Mouse (Mus musculus): ENCODE data around the gene Mbd3l1.
A peak's percentile ranks its signal among the peaks of the same experiment; 100 is the strongest.

The Mbd3l1 gene

DNA sequence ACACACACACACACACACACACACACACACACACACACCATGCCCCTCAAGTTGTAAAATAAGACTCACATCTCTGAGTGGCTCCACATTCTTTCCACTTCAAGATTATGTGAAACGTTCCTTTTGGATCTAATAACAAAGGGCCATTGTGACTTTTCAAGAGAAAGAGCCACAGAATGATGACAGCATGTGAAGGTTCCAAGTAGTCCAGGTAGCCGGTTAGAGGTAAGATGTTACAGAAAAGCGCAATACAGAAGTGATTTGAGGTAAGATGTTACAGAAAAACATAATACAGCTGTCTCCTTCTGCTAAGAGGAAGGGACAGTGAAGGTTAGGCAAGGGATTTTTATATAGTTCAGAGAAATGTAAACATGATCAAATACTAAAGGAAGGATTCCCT, at the start of gene Mbd3l1, which contains the start of gene Zfp558:
Gene Mbd3l1 (plus strand): TSS at position 192 of the 400 bp plus-strand sequence.
Gene Zfp558 (minus strand): TSS at position 101 of the 400 bp plus-strand sequence.
- DNase-seq (ENCODE audit: low read depth) = no peak

DNA sequence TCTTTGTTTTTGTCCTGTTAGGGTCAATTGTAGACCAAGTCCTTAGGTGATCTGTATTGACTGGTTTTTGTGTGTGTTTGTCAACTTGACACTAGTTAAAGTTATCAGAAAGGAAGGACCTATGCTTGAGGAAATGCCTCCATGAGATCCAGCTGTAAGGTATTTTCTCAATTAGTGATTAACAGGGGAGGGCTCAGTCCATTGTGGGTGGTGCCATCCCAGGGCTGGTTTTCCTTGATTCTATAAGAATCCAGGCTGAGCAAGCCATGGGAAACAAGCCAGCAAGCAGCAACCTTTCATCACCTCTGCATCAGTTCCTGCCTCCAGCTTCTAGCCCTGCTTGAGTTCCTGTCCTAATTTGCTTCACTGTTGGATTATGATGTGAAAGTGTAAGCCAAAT, 47.8 kb upstream of the Mbd3l1 start, which contains the start of gene Mbd3l2:
Gene Mbd3l2 (plus strand): TSS at position 301 of the 400 bp plus-strand sequence.
- no peak for DNase-seq (ENCODE audit: low read depth)

DNA sequence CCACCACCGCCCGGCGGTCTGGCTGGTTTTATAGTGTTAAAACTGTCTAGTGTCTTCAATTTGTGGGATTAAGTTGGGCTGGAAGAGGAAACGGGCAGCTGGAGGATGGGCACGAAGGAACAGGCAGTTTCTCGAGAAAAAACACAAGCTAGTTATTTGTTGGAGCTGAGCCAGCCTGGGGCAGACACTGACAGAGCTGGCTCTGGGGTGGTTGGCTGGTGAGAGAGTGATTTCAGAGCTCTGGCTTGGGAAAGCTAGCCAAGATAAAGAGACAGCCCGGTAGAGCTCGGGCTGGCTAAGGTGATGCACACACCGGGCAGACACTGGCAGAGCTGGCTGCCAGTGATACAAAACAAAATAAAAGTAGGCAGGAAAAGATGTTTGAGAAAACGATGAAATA, 46.5 kb upstream of the Mbd3l1 start:
- DNase-seq (ENCODE audit: low read depth) = no peak

DNA sequence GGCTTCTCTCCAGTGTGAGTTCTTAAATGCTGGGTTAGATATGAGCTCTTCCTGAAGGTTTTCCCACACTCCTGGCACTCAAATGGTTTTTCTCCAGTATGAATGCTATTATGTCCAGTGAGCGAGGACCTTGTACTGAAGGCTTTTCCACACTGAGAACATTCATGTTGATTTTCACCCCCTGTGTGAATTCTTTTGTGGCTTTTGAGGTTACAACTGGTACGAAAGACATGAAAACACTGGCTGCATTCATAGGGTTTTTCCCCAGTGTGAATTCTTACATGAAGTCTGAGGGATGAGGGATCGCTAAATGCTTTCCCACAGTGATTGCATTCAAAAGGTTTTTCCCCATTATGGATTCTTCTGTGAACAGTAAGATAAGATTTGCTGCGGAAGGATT, 21.6 kb upstream of the Mbd3l1 start:
- no peak for DNase-seq (ENCODE audit: low read depth)

DNA sequence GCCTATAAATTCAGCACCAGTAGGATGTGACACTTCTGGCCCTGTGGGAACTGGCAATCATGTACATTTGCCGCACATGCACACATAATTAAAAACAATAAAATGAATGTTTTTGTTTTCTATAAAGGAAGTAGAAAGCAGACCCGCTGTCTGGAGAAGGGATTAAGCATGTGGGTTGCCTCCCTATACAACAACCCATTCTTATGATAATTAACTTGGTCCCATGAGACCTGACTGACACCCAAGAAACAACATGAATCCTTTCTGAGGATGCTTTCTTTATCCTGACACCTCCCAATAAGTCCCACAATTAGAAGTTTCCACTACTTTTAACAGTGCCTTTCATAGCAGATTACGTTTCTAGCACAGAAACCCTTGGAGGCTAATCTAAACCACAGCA, 10.8 kb upstream of the Mbd3l1 start:
- DNase-seq (ENCODE audit: low read depth) = no peak

DNA sequence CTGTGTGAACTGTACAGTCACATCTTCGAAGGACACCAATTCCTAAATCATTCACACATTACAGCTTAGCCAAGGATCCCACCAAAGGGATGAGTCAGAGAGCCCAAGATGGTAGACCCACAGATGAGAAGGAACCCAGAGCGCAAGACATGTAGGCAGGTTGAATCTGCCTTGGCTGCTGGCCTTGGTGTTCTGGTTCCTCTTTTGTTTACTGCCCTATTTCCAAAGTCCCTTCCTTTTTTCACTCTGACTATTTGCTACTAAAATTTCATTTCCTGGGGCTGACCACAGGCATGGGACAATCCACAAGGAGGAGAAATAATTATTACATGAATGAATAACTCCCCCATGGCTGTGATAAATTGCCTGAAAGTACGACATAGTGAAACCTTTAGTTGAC, 10.2 kb upstream of the Mbd3l1 start:
- DNase-seq (ENCODE audit: low read depth) = no peak

DNA sequence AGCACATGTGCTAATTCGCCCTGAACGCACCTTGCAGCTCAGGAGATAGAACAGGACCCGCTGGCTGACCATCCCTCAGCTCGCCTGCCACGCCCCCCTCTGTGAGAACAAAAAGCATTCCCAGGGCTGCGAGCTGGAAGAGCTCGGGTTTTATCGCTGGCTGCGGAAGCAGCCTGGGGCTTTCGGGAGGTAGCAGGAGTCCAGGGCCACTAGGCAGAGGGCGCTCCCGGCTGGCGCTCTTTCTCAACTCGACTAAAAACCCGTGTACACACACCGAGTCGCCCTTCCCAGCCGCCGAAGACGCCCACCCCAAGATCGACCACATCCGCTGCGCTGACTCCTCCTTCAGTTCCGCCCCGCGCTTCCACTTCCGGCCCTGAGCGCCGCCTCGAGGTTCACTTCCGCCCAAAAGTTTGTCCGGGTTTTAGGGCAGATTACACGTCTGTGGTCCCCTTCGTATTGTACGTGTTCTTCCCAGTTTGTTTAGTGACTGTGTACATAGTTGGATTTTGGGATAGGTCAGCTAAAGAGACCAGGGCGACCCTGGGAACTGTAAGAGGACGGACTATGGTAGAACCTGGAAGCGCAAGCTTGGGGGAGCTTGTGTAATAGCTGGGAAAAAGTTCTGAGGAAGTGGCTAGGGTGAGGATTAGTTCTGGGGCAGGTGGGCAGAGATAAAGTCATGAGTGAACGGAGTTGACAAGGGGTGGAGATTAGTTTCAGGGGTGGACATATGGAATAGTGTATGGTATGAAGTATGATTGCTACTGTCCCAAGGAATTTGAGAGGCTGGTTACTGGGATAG, 4.6 kb upstream of the Mbd3l1 start:
- DNase-seq (ENCODE audit: low read depth) = peak; percentile 62

DNA sequence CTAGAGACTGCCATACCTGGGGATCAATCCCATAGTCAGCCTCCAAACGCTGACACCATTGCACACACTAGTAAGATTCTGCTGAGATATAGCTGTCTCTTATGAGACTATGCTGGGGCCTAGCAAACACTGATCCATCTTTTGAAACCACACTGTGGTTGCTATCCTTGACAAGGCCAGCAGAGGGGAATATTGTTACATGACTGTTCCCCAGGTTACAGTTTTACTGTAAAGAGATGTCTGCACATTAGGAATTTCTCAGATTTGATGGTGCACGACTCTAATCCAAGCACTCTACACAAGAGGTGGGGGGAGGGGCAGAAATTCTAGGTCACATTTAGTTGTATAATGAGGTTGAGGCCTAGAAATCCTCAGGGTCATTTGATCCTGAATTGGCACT, 29.9 kb downstream of the Mbd3l1 start:
- no peak for DNase-seq (ENCODE audit: low read depth)
